Mouse (Mus musculus) left cerebral cortex, adult 8-10 months (tissue): ENCODE data around the gene Gm44805. TPM values are rescaled to one million over a fixed set of nuclear protein-coding genes. Genes with fewer than 3 reads are reported as not detected.
"Not testable (repeated sequence)": the region's sequence is repeated elsewhere in the genome, so short reads cannot be mapped to it uniquely, and the experiment has no call there.

ENCODE experiments used
- DNase-seq, 2 experiments: peaks; one replicate each; pipeline ENCODE4 v3.0.0; 2022; ENCODE audit warnings: low spot score in 2 of 2
- total RNA-seq, 4 experiments: library from RNA; stranded (reverse); gene quantifications; 2 replicates each; pipeline ENCODE4 v1.2.4; 2022

Gene Gm44805
- total RNA-seq, 4 experiments from 2014 or later: not detected

GRCm38 (mm10) chr7:19699827-19700148 is 18.6 kb upstream of the Gm44805 start:
- no peak for DNase-seq

- DNase-seq: peak; percentile 52 to 71
Measured at GRCm38 (mm10) chr7:19698907-19699826, 17.9 kb upstream of the Gm44805 start, which contains the start of gene Apoe. Gene Apoe, minus strand, starts transcription at chr7:19699188.

- no peak for DNase-seq
Measured at GRCm38 (mm10) chr7:19697949-19698906, 17.0 kb upstream of the Gm44805 start.

- DNase-seq: no peak
Measured at GRCm38 (mm10) chr7:19696336-19696873, 15.2 kb upstream of the Gm44805 start.

GRCm38 (mm10) chr7:19695881-19696280 is 14.7 kb upstream of the Gm44805 start:
- no peak for DNase-seq

- no peak for DNase-seq
Measured at GRCm38 (mm10) chr7:19695213-19695594, 14.0 kb upstream of the Gm44805 start.

GRCm38 (mm10) chr7:19694336-19695212 is 13.4 kb upstream of the Gm44805 start:
- DNase-seq: no peak

- peak in 1 of 2 experiments; percentile 67 for DNase-seq
Measured at GRCm38 (mm10) chr7:19693421-19693820, 12.2 kb upstream of the Gm44805 start.

GRCm38 (mm10) chr7:19691873-19692865 is 10.9 kb upstream of the Gm44805 start, which contains the start of gene Apoc1:
Gene Apoc1, minus strand, starts transcription at chr7:19692660.
- no peak for DNase-seq

GRCm38 (mm10) chr7:19691434-19691833 is 10.2 kb upstream of the Gm44805 start:
- DNase-seq: no peak

- DNase-seq: no peak
Measured at GRCm38 (mm10) chr7:19690845-19691244, 9.6 kb upstream of the Gm44805 start.

- DNase-seq: no peak
Measured at GRCm38 (mm10) chr7:19688611-19689010, 7.4 kb upstream of the Gm44805 start.

GRCm38 (mm10) chr7:19688101-19688500 is 6.9 kb upstream of the Gm44805 start:
- no peak for DNase-seq

- DNase-seq: not testable (repeated sequence)
Measured at GRCm38 (mm10) chr7:19686927-19687583, 5.8 kb upstream of the Gm44805 start.

- DNase-seq: no peak
Measured at GRCm38 (mm10) chr7:19686521-19686920, 5.3 kb upstream of the Gm44805 start.

GRCm38 (mm10) chr7:19685374-19685773 is 4.2 kb upstream of the Gm44805 start:
- no peak for DNase-seq

- DNase-seq: no peak
Measured at GRCm38 (mm10) chr7:19683771-19684201, 2.6 kb upstream of the Gm44805 start.

GRCm38 (mm10) chr7:19682979-19683378 is 1.8 kb upstream of the Gm44805 start:
- DNase-seq: no peak

GRCm38 (mm10) chr7:19680702-19681101 is 521 bp downstream of the Gm44805 start:
- no peak for DNase-seq
